Mouse (Mus musculus): ENCODE data around the gene Neurl3. TPM values are rescaled to one million over a fixed set of nuclear protein-coding genes. Genes with fewer than 3 reads are reported as not detected.
A peak's percentile ranks its signal among the peaks of the same experiment; 100 is the strongest.

Gene Neurl3
- polyA plus RNA-seq, 1 experiment from 2014 or later, result 10.9 TPM

- Histone ChIP-seq H3K27me3 (ENCODE audit: control insufficient read depth, insufficient read depth, low read length) (0 out of 2 replicates have a peak, but pooled peaks cover under 1% of the 10 kb centered on the region), H3K9me3 (ENCODE audit: control insufficient read depth, low read depth, low read length) (no peaks in the 10 kb centered on the region), H3K4me1 (ENCODE audit: control insufficient read depth, insufficient read depth, low read length) (peaks cover 6% of the 10 kb centered on the region), H3K27ac (ENCODE audit: low read length) (no peak overlapping the region), H3K4me3 (ENCODE audit: low read depth, low read length) (no peak overlapping the region), H3K36me3 (ENCODE audit: control insufficient read depth, insufficient read depth, low read length) (no peaks in the 10 kb centered on the region), H3K4me2 (replicated peaks; ENCODE audit: low read depth, low read length) (peak overlapping the region; percentile 95), H3K9ac (replicated peaks; ENCODE audit: low read depth, low read length) (no peak overlapping the region)
- WGBS, result 69% methylated on average over 9 of the region's 9 CpGs
- no peak for ATAC-seq (ENCODE audit: insufficient number of reproducible peaks, insufficient read depth, low FRiP score, low read depth)
Measured at GRCm38 (mm10) chr1:36308966-36309475, 34.5 kb upstream of the Neurl3 start.

GRCm38 (mm10) chr1:36308451-36308901, 34.0 kb upstream of the Neurl3 start:
- Histone ChIP-seq H3K36me3 (ENCODE audit: control insufficient read depth, insufficient read depth, low read length) (no peaks in the 10 kb centered on the region), H3K9ac (replicated peaks; ENCODE audit: low read depth, low read length) (peak overlapping the region; percentile 52; the same call in 1 of the 2 replicates), H3K4me3 (ENCODE audit: low read depth, low read length) (peak overlapping the region; percentile 58), H3K4me1 (ENCODE audit: control insufficient read depth, insufficient read depth, low read length) (peaks cover 6% of the 10 kb centered on the region), H3K9me3 (ENCODE audit: control insufficient read depth, low read depth, low read length) (no peaks in the 10 kb centered on the region), H3K4me2 (replicated peaks; ENCODE audit: low read depth, low read length) (peak overlapping the region; percentile 95), H3K27ac (ENCODE audit: low read length) (no peak overlapping the region), H3K27me3 (ENCODE audit: control insufficient read depth, insufficient read depth, low read length) (0 out of 2 replicates have a peak, but pooled peaks cover 3% of the 10 kb centered on the region)
- 9% methylated on average over 12 of the region's 12 CpGs for WGBS
- no peak for ATAC-seq (ENCODE audit: insufficient number of reproducible peaks, insufficient read depth, low FRiP score, low read depth)

- WGBS, result under 1% methylated on average over 63 of the region's 65 CpGs
- 0 out of 2 replicates have a peak, but pooled peaks cover 3% of the 10 kb centered on the region for H3K27me3 ChIP-seq (ENCODE audit: control insufficient read depth, insufficient read depth, low read length)
- peak within 1 kb of the TSS; percentile 95 for H3K4me2 ChIP-seq (replicated peaks; ENCODE audit: low read depth, low read length)
- H3K4me3 ChIP-seq (ENCODE audit: low read depth, low read length), result peak within 1 kb of the TSS; percentile 58
- H3K9ac ChIP-seq (replicated peaks; ENCODE audit: low read depth, low read length), result peak within 1 kb of the TSS; percentile 52
- peaks cover 9% of the 10 kb centered on the region for H3K4me1 ChIP-seq (ENCODE audit: control insufficient read depth, insufficient read depth, low read length)
- no peaks in the 10 kb centered on the region for H3K36me3 ChIP-seq (ENCODE audit: control insufficient read depth, insufficient read depth, low read length)
- H3K27ac ChIP-seq (ENCODE audit: low read length), result 0 out of 2 replicates have a peak within 1 kb of the TSS, but pooled peaks have one; percentile 6
- peak; percentile 89 for ATAC-seq (ENCODE audit: insufficient number of reproducible peaks, insufficient read depth, low FRiP score, low read depth)
- H3K9me3 ChIP-seq (ENCODE audit: control insufficient read depth, low read depth, low read length), result no peaks in the 10 kb centered on the region
Measured at GRCm38 (mm10) chr1:36307495-36308280, 33.2 kb upstream of the Neurl3 start, which contains the start of gene Arid5a. Gene Arid5a, plus strand, starts transcription at chr1:36307733.

- no peak overlapping the region for H3K4me3 ChIP-seq (ENCODE audit: low read depth, low read length)
- WGBS, result 67% methylated on average over 7 of the region's 7 CpGs
- no peak overlapping the region for H3K27ac ChIP-seq (ENCODE audit: low read length)
- H3K4me1 ChIP-seq (ENCODE audit: control insufficient read depth, insufficient read depth, low read length), result peaks cover 9% of the 10 kb centered on the region
- no peaks in the 10 kb centered on the region for H3K9me3 ChIP-seq (ENCODE audit: control insufficient read depth, low read depth, low read length)
- ATAC-seq (ENCODE audit: insufficient number of reproducible peaks, insufficient read depth, low FRiP score, low read depth), result no peak
- no peak overlapping the region for H3K9ac ChIP-seq (replicated peaks; ENCODE audit: low read depth, low read length)
- H3K27me3 ChIP-seq (ENCODE audit: control insufficient read depth, insufficient read depth, low read length), result 0 out of 2 replicates have a peak, but pooled peaks cover 3% of the 10 kb centered on the region
- no peak overlapping the region for H3K4me2 ChIP-seq (replicated peaks; ENCODE audit: low read depth, low read length)
- H3K36me3 ChIP-seq (ENCODE audit: control insufficient read depth, insufficient read depth, low read length), result no peaks in the 10 kb centered on the region
Measured at GRCm38 (mm10) chr1:36307121-36307494, 32.6 kb upstream of the Neurl3 start.

- no peak for ATAC-seq (ENCODE audit: insufficient number of reproducible peaks, insufficient read depth, low FRiP score, low read depth)
- 73% methylated on average over 6 of the region's 6 CpGs for WGBS
- H3K36me3 ChIP-seq (ENCODE audit: control insufficient read depth, insufficient read depth, low read length), result no peaks in the 10 kb centered on the region
- H3K27ac ChIP-seq (ENCODE audit: low read length), result no peak overlapping the region
- no peak overlapping the region for H3K4me3 ChIP-seq (ENCODE audit: low read depth, low read length)
- peaks cover 9% of the 10 kb centered on the region for H3K4me1 ChIP-seq (ENCODE audit: control insufficient read depth, insufficient read depth, low read length)
- H3K9ac ChIP-seq (replicated peaks; ENCODE audit: low read depth, low read length), result no peak overlapping the region
- H3K27me3 ChIP-seq (ENCODE audit: control insufficient read depth, insufficient read depth, low read length), result 0 out of 2 replicates have a peak, but pooled peaks cover 3% of the 10 kb centered on the region
- H3K4me2 ChIP-seq (replicated peaks; ENCODE audit: low read depth, low read length), result no peak overlapping the region
- H3K9me3 ChIP-seq (ENCODE audit: control insufficient read depth, low read depth, low read length), result no peaks in the 10 kb centered on the region
Measured at GRCm38 (mm10) chr1:36306120-36306519, 31.6 kb upstream of the Neurl3 start.

- Histone ChIP-seq H3K27ac (ENCODE audit: low read length) (no peak overlapping the region), H3K9ac (replicated peaks; ENCODE audit: low read depth, low read length) (no peak overlapping the region), H3K4me2 (replicated peaks; ENCODE audit: low read depth, low read length) (no peak overlapping the region), H3K4me1 (ENCODE audit: control insufficient read depth, insufficient read depth, low read length) (peaks cover 9% of the 10 kb centered on the region), H3K36me3 (ENCODE audit: control insufficient read depth, insufficient read depth, low read length) (no peaks in the 10 kb centered on the region), H3K4me3 (ENCODE audit: low read depth, low read length) (no peak overlapping the region), H3K9me3 (ENCODE audit: control insufficient read depth, low read depth, low read length) (no peaks in the 10 kb centered on the region), H3K27me3 (ENCODE audit: control insufficient read depth, insufficient read depth, low read length) (0 out of 2 replicates have a peak, but pooled peaks cover 4% of the 10 kb centered on the region)
- WGBS, result 70% methylated on average over 7 of the region's 7 CpGs
- ATAC-seq (ENCODE audit: insufficient number of reproducible peaks, insufficient read depth, low FRiP score, low read depth), result no peak
Measured at GRCm38 (mm10) chr1:36304764-36305163, 30.3 kb upstream of the Neurl3 start.

- no peaks in the 10 kb centered on the region for H3K9me3 ChIP-seq (ENCODE audit: control insufficient read depth, low read depth, low read length)
- H3K9ac ChIP-seq (replicated peaks; ENCODE audit: low read depth, low read length), result no peak overlapping the region
- WGBS, result 9% methylated on average over 30 of the region's 30 CpGs
- peak; percentile 57; the same call in 1 of the 2 replicates for ATAC-seq (ENCODE audit: insufficient number of reproducible peaks, insufficient read depth, low FRiP score, low read depth)
- H3K4me2 ChIP-seq (replicated peaks; ENCODE audit: low read depth, low read length), result peak overlapping the region; percentile 66
- peak overlapping the region; percentile 28 for H3K4me3 ChIP-seq (ENCODE audit: low read depth, low read length)
- H3K4me1 ChIP-seq (ENCODE audit: control insufficient read depth, insufficient read depth, low read length), result peaks cover 9% of the 10 kb centered on the region
- no peak overlapping the region for H3K27ac ChIP-seq (ENCODE audit: low read length)
- H3K27me3 ChIP-seq (ENCODE audit: control insufficient read depth, insufficient read depth, low read length), result 0 out of 2 replicates have a peak, but pooled peaks cover 5% of the 10 kb centered on the region
- H3K36me3 ChIP-seq (ENCODE audit: control insufficient read depth, insufficient read depth, low read length), result no peaks in the 10 kb centered on the region
Measured at GRCm38 (mm10) chr1:36303381-36304320, 29.2 kb upstream of the Neurl3 start.

GRCm38 (mm10) chr1:36302957-36303356, 28.5 kb upstream of the Neurl3 start:
- H3K9ac ChIP-seq (replicated peaks; ENCODE audit: low read depth, low read length), result no peak overlapping the region
- no peaks in the 10 kb centered on the region for H3K9me3 ChIP-seq (ENCODE audit: control insufficient read depth, low read depth, low read length)
- H3K4me2 ChIP-seq (replicated peaks; ENCODE audit: low read depth, low read length), result peak overlapping the region; percentile 66
- WGBS, result 10% methylated on average over 9 of the region's 9 CpGs
- H3K4me3 ChIP-seq (ENCODE audit: low read depth, low read length), result peak overlapping the region; percentile 28
- H3K36me3 ChIP-seq (ENCODE audit: control insufficient read depth, insufficient read depth, low read length), result no peaks in the 10 kb centered on the region
- peaks cover 3% of the 10 kb centered on the region; the same call in 1 of the 2 replicates for H3K4me1 ChIP-seq (ENCODE audit: control insufficient read depth, insufficient read depth, low read length)
- no peak for ATAC-seq (ENCODE audit: insufficient number of reproducible peaks, insufficient read depth, low FRiP score, low read depth)
- no peak overlapping the region for H3K27ac ChIP-seq (ENCODE audit: low read length)
- 0 out of 2 replicates have a peak, but pooled peaks cover 5% of the 10 kb centered on the region for H3K27me3 ChIP-seq (ENCODE audit: control insufficient read depth, insufficient read depth, low read length)
